Mouse (Mus musculus) megakaryocyte progenitor cell, adult 5-6 weeks (primary cell): ENCODE results near the gene Sdk1. TPM values are rescaled to one million over a fixed set of nuclear protein-coding genes. Genes with fewer than 3 reads are reported as not detected.

Source experiments
- ATAC-seq: replicated peaks from 2 replicates; pipeline ENCODE4 v1.8.0; 2016; ENCODE audit warnings: mild to moderate bottlenecking, moderate TSS enrichment, inconsistent platforms; ENCODE audit not compliant: poor library complexity
- total RNA-seq, 2 experiments: library from RNA; stranded (forward) in 1 of 2; stranded (reverse) in 1 of 2; fragments of 157-497, 149-512 nt in 1 of 2; fragments of 200-1000 nt in 1 of 2; gene quantifications; 2 replicates each; pipeline versions ENCODE4 v1.2.3 to v1.2.4; 2015 to 2017

Sdk1 gene
- total RNA-seq, 2 experiments from 2014 or later, result not detected

GRCm38 (mm10) chr5:141317095-141317494 lies 75.8 kb downstream of the Sdk1 start:
- no peak for ATAC-seq

DNA sequence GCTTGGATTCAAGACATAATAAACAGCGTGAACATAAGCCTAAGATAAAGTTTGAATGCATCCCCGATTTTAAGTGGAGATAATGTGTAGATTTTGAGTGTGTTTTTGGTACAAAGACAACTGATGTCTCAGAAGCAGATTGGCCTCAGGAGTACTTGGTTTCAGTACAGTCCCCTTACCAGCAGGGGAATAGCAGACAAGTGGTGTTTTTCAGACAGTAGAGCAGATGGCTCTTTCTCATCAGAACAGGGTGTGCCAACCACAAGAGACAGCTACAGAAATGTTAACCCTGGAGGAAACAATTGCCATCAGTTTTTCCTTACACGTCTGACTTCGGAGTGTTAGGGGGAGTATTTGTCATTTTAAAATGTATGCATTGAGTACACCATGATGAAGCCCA lies 83.6 kb downstream of the Sdk1 start:
- no peak for ATAC-seq

- no peak for ATAC-seq
Measured at GRCm38 (mm10) chr5:141344376-141344775, 103.1 kb downstream of the Sdk1 start.

- no peak for ATAC-seq
Measured at GRCm38 (mm10) chr5:141345476-141345875, 104.2 kb downstream of the Sdk1 start.

DNA sequence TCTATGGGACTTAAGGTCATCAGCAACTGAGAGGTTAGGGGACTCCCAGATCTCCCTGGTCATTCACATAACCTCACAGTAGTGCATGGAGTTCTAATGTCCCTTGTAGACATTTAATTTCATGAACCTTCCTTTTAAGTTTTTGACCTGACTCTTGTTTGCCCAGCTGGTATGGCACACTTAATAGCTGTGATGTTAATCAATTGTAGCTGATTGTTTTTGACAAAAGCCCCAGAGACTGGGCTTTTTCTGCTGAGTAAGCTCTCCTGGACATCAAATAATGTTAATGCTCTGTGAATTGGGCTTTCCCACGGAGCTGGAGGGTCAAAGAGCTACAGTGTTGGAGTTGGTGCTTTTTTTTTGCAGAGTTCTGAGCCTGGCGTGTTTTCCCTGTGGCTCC lies 121.4 kb downstream of the Sdk1 start:
- no peak for ATAC-seq

GRCm38 (mm10) chr5:141363956-141364355 lies 122.7 kb downstream of the Sdk1 start:
- no peak for ATAC-seq

GRCm38 (mm10) chr5:141368567-141368966 lies 127.3 kb downstream of the Sdk1 start:
- no peak for ATAC-seq

GRCm38 (mm10) chr5:141374797-141375196 lies 133.5 kb downstream of the Sdk1 start:
- ATAC-seq, result no peak

GRCm38 (mm10) chr5:141379836-141380773 lies 138.8 kb downstream of the Sdk1 start:
- no peak for ATAC-seq

- ATAC-seq, result no peak
Measured at GRCm38 (mm10) chr5:141380774-141381156, 139.5 kb downstream of the Sdk1 start.

DNA sequence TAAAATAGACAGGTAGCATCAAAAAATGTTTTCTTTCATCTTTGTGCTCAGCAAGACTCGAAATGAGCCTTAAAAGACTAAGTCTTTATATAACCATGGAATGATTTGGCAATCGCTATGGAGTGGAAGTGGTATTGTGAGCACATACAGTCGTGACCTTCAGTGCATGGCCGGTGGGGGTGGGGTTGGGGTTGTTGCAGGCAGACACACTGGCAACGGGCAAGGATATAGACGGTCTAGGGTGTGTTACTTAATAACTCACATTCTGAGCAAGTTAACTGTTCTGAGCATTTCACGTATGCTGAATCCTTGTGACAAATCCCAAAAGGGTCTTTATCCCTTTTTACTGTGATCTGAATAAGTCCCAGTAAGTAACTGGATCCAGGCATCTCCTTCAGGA lies 140.3 kb downstream of the Sdk1 start:
- no peak for ATAC-seq

- ATAC-seq, result no peak
Measured at GRCm38 (mm10) chr5:141382246-141382835, 141.1 kb downstream of the Sdk1 start.

GRCm38 (mm10) chr5:141388451-141388850 lies 147.2 kb downstream of the Sdk1 start:
- ATAC-seq, result no peak

DNA sequence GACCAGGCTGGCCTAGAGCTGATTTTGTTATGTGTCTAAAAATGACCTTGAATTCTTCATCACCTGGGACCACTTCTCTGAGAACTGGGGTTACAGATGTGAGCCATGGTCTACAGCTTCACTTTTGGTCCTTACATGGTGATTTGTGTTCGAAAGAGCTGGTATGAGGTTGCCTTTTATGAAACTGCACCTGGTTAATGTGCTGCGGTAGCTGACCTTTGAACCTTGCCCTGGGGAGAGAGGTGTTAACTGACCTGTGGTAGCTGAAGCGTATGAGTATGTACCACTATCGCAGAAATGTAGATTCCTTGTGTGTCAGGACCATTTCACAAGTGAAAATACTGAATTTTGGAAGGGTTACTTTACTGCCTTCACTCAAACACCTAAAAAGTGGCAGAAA lies 149.3 kb downstream of the Sdk1 start:
- ATAC-seq, result no peak

DNA sequence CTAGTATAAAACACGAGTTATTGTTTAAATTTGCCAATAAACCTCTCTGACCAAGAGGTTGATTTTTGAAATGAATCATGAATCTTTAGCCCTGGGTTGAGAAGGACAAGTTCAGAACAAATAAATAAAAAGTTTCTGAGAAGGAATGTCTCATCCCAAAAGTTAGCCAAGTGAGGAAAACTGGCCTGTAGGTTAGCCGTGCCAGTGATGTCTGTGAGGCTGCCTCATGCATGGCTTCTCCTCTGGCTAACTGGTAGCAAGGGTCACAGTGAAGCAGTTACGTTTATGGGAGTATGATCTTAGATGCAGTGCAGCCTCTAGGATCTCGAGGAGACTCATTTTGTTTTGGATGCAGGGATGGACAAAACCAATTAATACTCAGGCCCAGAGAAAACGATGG lies 149.9 kb downstream of the Sdk1 start:
- ATAC-seq, result no peak

- no peak for ATAC-seq
Measured at GRCm38 (mm10) chr5:141393846-141394245, 152.6 kb downstream of the Sdk1 start.

DNA sequence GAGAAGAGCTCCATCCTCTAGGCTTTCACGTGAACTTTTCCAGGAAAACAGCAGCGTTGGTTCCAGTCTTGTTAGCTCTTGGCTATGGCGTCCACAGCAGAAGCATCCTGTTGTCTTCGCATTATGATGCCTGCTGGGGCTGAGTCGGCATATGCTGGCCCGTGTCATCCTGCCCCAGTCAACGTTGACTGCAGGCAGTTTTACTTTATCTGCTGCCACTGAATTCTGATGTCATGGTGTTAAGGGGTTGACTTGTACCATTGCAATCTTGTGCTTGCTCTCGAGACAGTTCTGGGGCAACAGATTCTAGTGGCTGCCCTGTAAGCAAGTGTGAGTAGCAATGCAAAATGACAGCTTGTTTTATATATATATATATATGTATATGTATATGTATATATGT lies 153.3 kb downstream of the Sdk1 start:
- no peak for ATAC-seq

DNA sequence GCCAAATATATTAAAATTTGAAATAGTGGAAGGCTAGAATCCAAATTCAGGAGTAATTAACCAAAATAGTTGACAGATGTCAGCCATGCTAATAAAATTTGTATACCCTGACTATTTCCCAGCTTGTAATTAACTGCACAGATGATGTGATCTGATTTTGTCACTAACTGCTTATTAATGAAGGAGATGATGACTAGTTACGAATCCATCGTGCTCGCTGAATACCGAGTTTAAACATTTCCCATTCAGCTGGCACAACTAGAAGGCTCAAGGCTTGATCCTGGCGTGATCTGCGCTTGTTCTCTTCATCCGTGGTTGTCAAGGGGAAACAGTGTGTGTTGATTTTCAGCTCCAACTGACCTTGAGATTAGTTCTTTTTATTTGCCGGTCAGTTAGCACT lies 162.5 kb downstream of the Sdk1 start:
- ATAC-seq, result no peak

DNA sequence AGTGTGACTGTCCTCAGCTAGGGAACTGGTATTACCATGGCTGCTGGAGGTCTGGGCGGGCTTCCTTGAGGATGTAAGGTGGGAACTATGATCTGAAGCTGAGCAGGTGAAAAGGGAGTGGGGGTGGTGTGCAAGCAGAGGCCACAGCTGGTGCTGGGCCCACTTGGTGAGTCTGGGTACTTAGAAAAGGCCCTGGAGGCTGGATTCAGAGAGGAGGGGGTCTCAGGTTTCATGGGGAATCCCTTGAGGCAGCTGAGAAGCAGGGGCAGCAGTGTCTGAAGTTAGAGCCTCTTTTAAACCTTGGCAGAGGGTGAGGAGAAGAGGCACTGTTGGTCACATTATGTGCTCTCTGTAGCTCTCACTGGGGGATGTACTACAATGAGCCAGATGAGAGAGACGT lies 163.4 kb downstream of the Sdk1 start:
- ATAC-seq, result no peak

GRCm38 (mm10) chr5:141406926-141407325 lies 165.6 kb downstream of the Sdk1 start:
- ATAC-seq, result no peak

DNA sequence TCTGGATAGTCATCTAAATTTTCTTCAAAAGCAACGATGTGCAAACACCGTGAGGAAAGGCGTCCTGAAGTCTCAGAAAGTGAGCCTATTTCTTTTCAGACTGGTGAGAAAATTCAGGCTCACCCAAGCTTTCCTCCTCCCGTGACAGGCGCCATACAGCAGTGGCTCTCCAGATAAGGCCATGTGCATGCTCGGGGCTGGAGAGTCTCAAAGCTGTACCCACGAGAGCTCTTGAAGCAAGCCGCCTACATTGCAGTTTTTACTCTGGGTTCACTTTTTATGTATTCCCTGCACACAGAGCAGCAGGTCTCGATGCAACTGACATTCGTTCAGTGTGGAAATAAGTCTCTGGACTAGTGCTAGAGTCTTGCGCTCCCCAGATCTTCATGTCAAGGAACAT lies 171.7 kb downstream of the Sdk1 start:
- ATAC-seq, result no peak

DNA sequence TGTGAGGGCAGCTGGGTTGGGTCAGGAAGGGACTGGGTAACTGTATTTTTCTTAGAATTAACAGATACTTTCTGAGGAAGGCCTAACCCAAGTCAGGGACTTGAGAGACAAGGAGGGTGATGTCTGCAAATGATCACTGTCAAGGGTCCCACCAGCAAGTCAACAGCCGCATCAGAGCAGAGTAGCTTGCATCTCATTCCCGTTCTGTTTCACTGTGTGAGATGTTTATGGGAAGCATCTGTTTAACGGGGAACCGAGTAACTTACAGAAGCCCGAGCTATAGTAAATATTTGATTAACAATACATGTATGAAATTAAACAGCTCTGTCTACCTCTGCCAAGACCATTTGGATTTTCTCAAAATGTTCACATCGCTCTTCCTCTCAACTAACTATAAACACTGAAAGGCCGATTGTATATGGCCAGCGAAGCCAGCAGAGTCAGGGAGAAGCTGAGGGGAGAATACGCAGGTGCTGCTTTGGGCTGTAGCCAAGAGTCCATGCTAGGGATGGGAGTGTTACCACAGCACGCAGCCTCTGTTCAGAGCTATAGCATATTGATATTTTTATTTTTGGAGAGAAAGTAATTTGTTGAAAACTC lies 174.5 kb downstream of the Sdk1 start:
- ATAC-seq, result no peak
